Mouse (Mus musculus): Measurements from ENCODE around the gene Nfe2. TPM values are rescaled to one million over a fixed set of nuclear protein-coding genes. Genes with fewer than 3 reads are reported as not detected.
A peak's percentile ranks its signal among the peaks of the same experiment; 100 is the strongest.

The Nfe2 gene
- polyA plus RNA-seq, 1 experiment = 1.0 TPM

DNA sequence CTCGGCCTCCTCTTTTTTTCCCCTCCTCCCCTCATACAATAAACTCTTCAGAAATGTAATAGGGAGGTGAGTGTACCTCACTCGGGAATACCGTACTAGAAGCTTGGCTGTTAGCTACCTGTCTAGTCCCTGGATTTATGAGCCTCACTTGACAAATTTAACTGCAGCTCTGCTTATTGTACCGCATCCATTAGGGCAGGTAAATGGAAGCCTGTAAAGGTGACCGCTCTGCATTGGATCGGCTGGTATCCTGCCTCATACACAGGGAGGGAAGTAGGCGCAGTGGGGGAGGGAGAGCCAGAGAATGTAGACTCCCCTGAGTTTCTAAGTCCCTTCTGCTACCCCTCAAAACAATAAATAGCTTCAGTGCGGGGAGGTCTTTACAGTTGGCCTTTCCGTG is 32.6 kb upstream of the Nfe2 start:
- Histone ChIP-seq H3K27me3 (replicated peaks; ENCODE audit: control insufficient read depth, insufficient read depth, low read length) (no peaks in the 10 kb centered on the region), H3K4me1 (ENCODE audit: control insufficient read depth, insufficient read depth, low read length) (peaks cover 8% of the 10 kb centered on the region), H3K27ac (ENCODE audit: insufficient read depth, low read depth, low read length) (no peak overlapping the region), H3K36me3 (ENCODE audit: control insufficient read depth, insufficient read depth, low read length) (no peaks in the 10 kb centered on the region), H3K4me3 (ENCODE audit: insufficient read depth, low read depth, low read length) (no peak overlapping the region)
- WGBS = 69% methylated on average over 9 of the region's 9 CpGs
- DNase-seq = no peak
- TF ChIP-seq CTCF (conservative IDR thresholded peaks at IDR 0.05; ENCODE audit: insufficient read depth, insufficient read length, low read depth, low read length) (no peak), POLR2A (IDR thresholded peaks at IDR 0.05; ENCODE audit: low read depth, low read length) (no peak)

DNA sequence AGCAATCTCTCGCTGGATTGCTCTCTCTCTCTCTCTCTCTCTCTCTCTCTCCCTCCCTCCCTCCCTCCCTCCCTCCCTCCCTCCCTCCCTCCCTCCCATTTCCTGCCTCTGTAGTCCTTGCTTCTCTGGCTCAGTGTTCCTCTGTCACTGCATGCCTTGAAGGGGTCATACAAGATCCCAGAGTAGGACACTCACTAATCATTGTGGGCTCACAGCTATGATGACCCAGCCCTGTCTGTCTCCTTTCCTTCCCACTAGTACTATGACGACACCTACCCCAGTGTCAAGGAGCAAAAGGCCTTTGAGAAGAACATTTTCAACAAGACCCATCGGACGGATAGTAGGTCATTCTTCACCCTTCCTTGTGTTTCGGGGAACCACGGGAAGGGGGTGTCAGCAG is 32.2 kb upstream of the Nfe2 start:
- Histone ChIP-seq H3K27ac (ENCODE audit: insufficient read depth, low read depth, low read length) (no peak overlapping the region), H3K27me3 (replicated peaks; ENCODE audit: control insufficient read depth, insufficient read depth, low read length) (no peaks in the 10 kb centered on the region), H3K4me1 (ENCODE audit: control insufficient read depth, insufficient read depth, low read length) (peaks cover 12% of the 10 kb centered on the region), H3K36me3 (ENCODE audit: control insufficient read depth, insufficient read depth, low read length) (no peaks in the 10 kb centered on the region), H3K4me3 (ENCODE audit: insufficient read depth, low read depth, low read length) (no peak overlapping the region)
- TF ChIP-seq POLR2A (IDR thresholded peaks at IDR 0.05; ENCODE audit: low read depth, low read length) (no peak), CTCF (conservative IDR thresholded peaks at IDR 0.05; ENCODE audit: insufficient read depth, insufficient read length, low read depth, low read length) (no peak)
- DNase-seq = peak; percentile 37
- 56% methylated on average over 6 of the region's 6 CpGs for WGBS

GRCm38 (mm10) chr15:103289600-103289999 is 31.4 kb upstream of the Nfe2 start:
- 43% methylated on average over 5 of the region's 5 CpGs for WGBS
- TF ChIP-seq CTCF (conservative IDR thresholded peaks at IDR 0.05; ENCODE audit: insufficient read depth, insufficient read length, low read depth, low read length) (no peak), POLR2A (IDR thresholded peaks at IDR 0.05; ENCODE audit: low read depth, low read length) (no peak)
- Histone ChIP-seq H3K4me3 (ENCODE audit: insufficient read depth, low read depth, low read length) (no peak overlapping the region), H3K27me3 (replicated peaks; ENCODE audit: control insufficient read depth, insufficient read depth, low read length) (no peaks in the 10 kb centered on the region), H3K36me3 (ENCODE audit: control insufficient read depth, insufficient read depth, low read length) (no peaks in the 10 kb centered on the region), H3K27ac (ENCODE audit: insufficient read depth, low read depth, low read length) (no peak overlapping the region), H3K4me1 (ENCODE audit: control insufficient read depth, insufficient read depth, low read length) (peaks cover 14% of the 10 kb centered on the region)
- peak; percentile 28 for DNase-seq

DNA sequence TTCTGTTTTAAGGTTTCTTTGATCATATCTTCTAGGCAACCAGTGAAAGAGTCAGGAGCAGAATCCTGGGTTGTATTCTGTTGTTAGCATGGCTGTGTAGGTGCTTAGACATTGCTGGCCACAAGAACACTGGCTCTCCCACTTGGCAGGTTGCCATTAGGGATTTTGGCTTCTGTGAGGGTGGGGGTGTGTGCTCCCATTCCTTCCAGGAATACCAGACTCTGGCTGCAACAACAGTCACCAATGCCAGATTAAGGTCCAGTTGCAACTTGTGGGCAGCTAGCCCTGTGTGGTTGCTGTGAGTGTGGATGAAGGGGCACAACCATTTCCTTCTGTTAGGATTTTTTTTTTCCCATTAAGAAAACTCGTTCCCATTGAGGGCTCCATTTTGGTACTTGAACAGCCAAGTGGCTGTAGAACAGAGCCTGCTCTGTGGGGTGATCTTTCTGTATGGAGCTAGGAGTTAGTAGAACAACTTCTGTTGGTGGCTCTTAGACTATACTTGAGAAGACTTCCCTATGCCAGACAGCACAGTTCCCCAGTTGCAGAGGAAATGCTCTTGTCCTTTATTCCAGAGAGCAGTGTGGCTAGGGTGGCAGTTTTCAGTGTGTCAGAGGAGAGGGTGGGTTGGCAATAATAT is 27.7 kb upstream of the Nfe2 start:
- no peaks in the 10 kb centered on the region; the same call in 1 of the 2 replicates for H3K36me3 ChIP-seq (ENCODE audit: control insufficient read depth, insufficient read depth, low read length)
- DNase-seq = peak; percentile 86
- H3K4me1 ChIP-seq (ENCODE audit: control insufficient read depth, insufficient read depth, low read length) = peaks cover 20% of the 10 kb centered on the region
- no peak for TF ChIP-seq POLR2A (IDR thresholded peaks at IDR 0.05; ENCODE audit: low read depth, low read length)
- TF ChIP-seq CTCF (conservative IDR thresholded peaks at IDR 0.05; ENCODE audit: insufficient read depth, insufficient read length, low read depth, low read length) = 0 out of 2 replicates have a peak, but pooled peaks have one; percentile 10
- WGBS = 32% methylated on average over 1 of the region's 1 CpGs
- H3K27me3 ChIP-seq (replicated peaks; ENCODE audit: control insufficient read depth, insufficient read depth, low read length) = no peaks in the 10 kb centered on the region
- H3K27ac ChIP-seq (ENCODE audit: insufficient read depth, low read depth, low read length) = no peak overlapping the region
- no peak overlapping the region for H3K4me3 ChIP-seq (ENCODE audit: insufficient read depth, low read depth, low read length)

DNA sequence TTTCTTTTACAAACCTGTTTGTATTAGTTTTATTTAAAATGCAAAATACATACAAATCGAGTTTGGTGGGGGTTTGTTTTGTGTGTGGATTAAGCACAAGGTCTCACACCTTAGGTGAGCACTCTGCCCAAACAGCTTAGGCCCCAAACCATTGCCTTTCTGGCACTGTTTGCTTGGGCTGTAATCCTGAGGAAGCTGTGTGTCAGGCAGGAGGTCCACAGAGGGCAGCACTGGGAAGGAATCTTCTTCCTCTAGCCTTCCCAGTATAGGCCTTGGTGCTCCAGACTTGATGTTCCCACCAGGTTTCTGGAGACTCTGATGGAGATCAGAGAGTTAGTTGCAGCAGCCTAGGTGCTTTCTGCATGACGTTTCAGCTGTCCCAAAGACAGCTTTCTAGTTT is 26.4 kb upstream of the Nfe2 start:
- Histone ChIP-seq H3K27ac (ENCODE audit: insufficient read depth, low read depth, low read length) (no peak overlapping the region), H3K27me3 (replicated peaks; ENCODE audit: control insufficient read depth, insufficient read depth, low read length) (no peaks in the 10 kb centered on the region), H3K4me1 (ENCODE audit: control insufficient read depth, insufficient read depth, low read length) (peaks cover 20% of the 10 kb centered on the region), H3K36me3 (ENCODE audit: control insufficient read depth, insufficient read depth, low read length) (no peaks in the 10 kb centered on the region; the same call in 1 of the 2 replicates), H3K4me3 (ENCODE audit: insufficient read depth, low read depth, low read length) (no peak overlapping the region)
- DNase-seq = no peak
- TF ChIP-seq CTCF (conservative IDR thresholded peaks at IDR 0.05; ENCODE audit: insufficient read depth, insufficient read length, low read depth, low read length) (peak; percentile 41; the same call in 1 of the 2 replicates), POLR2A (IDR thresholded peaks at IDR 0.05; ENCODE audit: low read depth, low read length) (no peak)
- WGBS = 33% methylated on average over 2 of the region's 2 CpGs

DNA sequence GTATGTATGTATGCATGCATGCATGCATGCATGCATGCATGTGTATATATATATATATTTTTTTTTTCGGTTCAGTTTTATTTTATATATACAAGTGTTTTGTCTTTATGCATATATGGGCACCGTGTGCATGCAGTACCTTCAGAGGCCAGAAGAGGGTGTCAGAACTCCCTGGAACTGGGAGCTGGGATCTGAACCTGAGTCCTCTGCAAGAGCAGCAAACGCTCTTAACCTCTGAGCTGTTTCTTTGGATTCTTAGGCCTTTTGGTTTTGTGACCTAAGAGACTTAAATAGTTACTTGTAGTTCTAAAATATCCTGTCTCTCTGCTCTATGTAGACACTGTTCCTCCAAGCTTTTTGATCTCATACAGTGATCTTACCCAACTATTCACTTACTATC is 25.9 kb upstream of the Nfe2 start:
- peak; percentile 72 for DNase-seq
- Histone ChIP-seq H3K27me3 (replicated peaks; ENCODE audit: control insufficient read depth, insufficient read depth, low read length) (no peaks in the 10 kb centered on the region), H3K4me3 (ENCODE audit: insufficient read depth, low read depth, low read length) (no peak overlapping the region), H3K27ac (ENCODE audit: insufficient read depth, low read depth, low read length) (no peak overlapping the region), H3K36me3 (ENCODE audit: control insufficient read depth, insufficient read depth, low read length) (no peaks in the 10 kb centered on the region; the same call in 1 of the 2 replicates), H3K4me1 (ENCODE audit: control insufficient read depth, insufficient read depth, low read length) (peaks cover 20% of the 10 kb centered on the region)
- 62% methylated on average over 3 of the region's 3 CpGs for WGBS
- peak; percentile 68 for TF ChIP-seq CTCF (conservative IDR thresholded peaks at IDR 0.05; ENCODE audit: insufficient read depth, insufficient read length, low read depth, low read length)
- no peak for TF ChIP-seq POLR2A (IDR thresholded peaks at IDR 0.05; ENCODE audit: low read depth, low read length)

- Histone ChIP-seq H3K4me3 (ENCODE audit: insufficient read depth, low read depth, low read length) (no peak overlapping the region), H3K27ac (ENCODE audit: insufficient read depth, low read depth, low read length) (peak overlapping the region; percentile 75), H3K27me3 (replicated peaks; ENCODE audit: control insufficient read depth, insufficient read depth, low read length) (no peaks in the 10 kb centered on the region), H3K4me1 (ENCODE audit: control insufficient read depth, insufficient read depth, low read length) (peaks cover 20% of the 10 kb centered on the region), H3K36me3 (ENCODE audit: control insufficient read depth, insufficient read depth, low read length) (no peaks in the 10 kb centered on the region; the same call in 1 of the 2 replicates)
- DNase-seq = peak; percentile 48
- no peak for TF ChIP-seq POLR2A (IDR thresholded peaks at IDR 0.05; ENCODE audit: low read depth, low read length)
- TF ChIP-seq CTCF (conservative IDR thresholded peaks at IDR 0.05; ENCODE audit: insufficient read depth, insufficient read length, low read depth, low read length) = no peak
- 61% methylated on average over 3 of the region's 3 CpGs for WGBS
Observed at GRCm38 (mm10) chr15:103281465-103282205, 23.4 kb upstream of the Nfe2 start.
